Mouse (Mus musculus) neural tube, embryonic 11.5 days (tissue): Measurements from ENCODE around the gene Oscar. TPM values are rescaled to one million over a fixed set of nuclear protein-coding genes. Genes with fewer than 3 reads are reported as not detected.
A peak's percentile ranks its signal among the peaks of the same experiment; 100 is the strongest.

Experiments used
- ATAC-seq: fragments of 200-750 bp; cut with Nextera tagmentation; 2 replicates; pipeline ENCODE4 v1.8.0; 2017; ENCODE audit warnings: moderate number of reproducible peaks, mild to moderate bottlenecking, moderate TSS enrichment, moderate library complexity; ENCODE audit not compliant: insufficient read depth, low FRiP score, low TSS enrichment
- DNase-seq: peaks from one replicate; pipeline ENCODE4 v3.0.0-alpha.2; 2015; ENCODE audit warnings: low spot score
- H3K27ac ChIP-seq: fragments of 300-500 bp; sonication (generic); 2 replicates; pipeline ENCODE4 v1.5.1; 2014; ENCODE audit warnings: low read depth, mild to moderate bottlenecking, low read length
- H3K27me3 ChIP-seq: fragments of 300-500 bp; sonication (generic); 2 replicates; pipeline ENCODE4 v1.6.1; 2014; ENCODE audit warnings: mild to moderate bottlenecking, low read length, mixed read lengths; ENCODE audit not compliant: control insufficient read depth, insufficient read depth
- H3K36me3 ChIP-seq: fragments of 300-500 bp; sonication (generic); 2 replicates; pipeline ENCODE4 v1.6.1; 2014; ENCODE audit warnings: mild to moderate bottlenecking, low read length, moderate library complexity, mixed read lengths; ENCODE audit not compliant: control insufficient read depth, insufficient read depth
- H3K4me1 ChIP-seq: fragments of 300-500 bp; sonication (generic); 2 replicates; pipeline ENCODE4 v1.6.1; 2014; ENCODE audit warnings: low read length, mixed read lengths; ENCODE audit not compliant: control insufficient read depth, insufficient read depth
- H3K4me2 ChIP-seq: fragments of 300-500 bp; sonication (generic); 2 replicates; pipeline ENCODE4 v1.6.1; 2014; ENCODE audit warnings: low read depth, mild to moderate bottlenecking, moderate library complexity
- H3K4me3 ChIP-seq: fragments of 300-500 bp; sonication (generic); 2 replicates; pipeline ENCODE4 v1.5.1; 2014; ENCODE audit warnings: low read depth, low read length
- H3K9ac ChIP-seq: fragments of 300-500 bp; sonication (generic); 2 replicates; pipeline ENCODE4 v1.6.1; 2014; ENCODE audit warnings: mild to moderate bottlenecking, low read length
- H3K9me3 ChIP-seq: fragments of 300-500 bp; sonication (generic); 2 replicates; pipeline ENCODE4 v1.6.1; 2016; ENCODE audit warnings: low read length; ENCODE audit not compliant: control insufficient read depth
- WGBS: fragments of 180-500 bp; shearing (Covaris S2); extraction: QIAGEN DNeasy Blood & Tissue Kit; methylation state at CpG from one replicate; pipeline ENCODE4 v1.1.7; 2014; 5-methylcytosine and 5-hydroxymethylcytosine counted together
- polyA plus RNA-seq: library from polyadenylated mRNA; unstranded; fragments of >200 nt; fragmentation: Nextera tagmentation; extraction: Ambion mirVana; gene quantifications from 2 replicates; pipeline ENCODE4 v1.2.1, GENCODE M21; 2014

Oscar gene
- 0.25 TPM in 1 of 2 replicates, not detected in the other for polyA plus RNA-seq

- peak within 1 kb of the TSS; percentile 73; the same call in 1 of the 2 replicates for H3K4me2 ChIP-seq
- no peak for ATAC-seq
- no peaks in the 10 kb centered on the region for H3K27me3 ChIP-seq
- H3K4me3 ChIP-seq: peak within 1 kb of the TSS; percentile 66; the same call in 1 of the 2 replicates
- H3K9me3 ChIP-seq: no peaks in the 10 kb centered on the region
- H3K9ac ChIP-seq: no peak within 1 kb of the TSS
- 85% methylated on average over 4 of the region's 4 CpGs for WGBS
- H3K27ac ChIP-seq: no peak within 1 kb of the TSS
- no peak for DNase-seq
- peaks cover 10% of the 10 kb centered on the region for H3K36me3 ChIP-seq
- peaks cover 6% of the 10 kb centered on the region; the same call in 1 of the 2 replicates for H3K4me1 ChIP-seq
Observed at GRCm38 (mm10) chr7:3616057-3616388, at the start of gene Oscar. TSS of gene Oscar (minus strand) at chr7:3616157.

GRCm38 (mm10) chr7:3665215-3666114 is 49.5 kb upstream of the Oscar start, which contains the start of gene Leng1:
TSS of gene Leng1 (minus strand) at chr7:3665840.
- DNase-seq: peak; percentile 93
- 5% methylated on average over 45 of the region's 45 CpGs for WGBS
- no peaks in the 10 kb centered on the region for H3K9me3 ChIP-seq

GRCm38 (mm10) chr7:3664524-3665214 is 48.7 kb upstream of the Oscar start:
- peak overlapping the region; percentile 23 for H3K27ac ChIP-seq
- H3K4me2 ChIP-seq: peak overlapping the region; percentile 73
- H3K4me1 ChIP-seq: peaks cover 3% of the 10 kb centered on the region; the same call in 1 of the 2 replicates
- no peaks in the 10 kb centered on the region for H3K27me3 ChIP-seq
- peaks cover 12% of the 10 kb centered on the region for H3K36me3 ChIP-seq
- peak overlapping the region; percentile 74 for H3K9ac ChIP-seq
- peak overlapping the region; percentile 57 for H3K4me3 ChIP-seq
- DNase-seq: peak; percentile 28
- no peaks in the 10 kb centered on the region for H3K9me3 ChIP-seq
- ATAC-seq: peak; percentile 17
- WGBS: 34% methylated on average over 15 of the region's 15 CpGs

More at GRCm38 (mm10) chr7:3665215-3666114, 49.5 kb upstream of the Oscar start, which contains the start of gene Leng1:
- Histone ChIP-seq H3K36me3 (peaks cover 8% of the 10 kb centered on the region), H3K4me2 (peak within 1 kb of the TSS; percentile 73), H3K4me3 (peak within 1 kb of the TSS; percentile 57), H3K27ac (peak within 1 kb of the TSS; percentile 53), H3K9ac (peak within 1 kb of the TSS; percentile 74), H3K27me3 (no peaks in the 10 kb centered on the region), H3K4me1 (peaks cover 3% of the 10 kb centered on the region; the same call in 1 of the 2 replicates)
- peak; percentile 99 for ATAC-seq

GRCm38 (mm10) chr7:3658578-3658977 is 42.6 kb upstream of the Oscar start:
- WGBS: 95% methylated on average over 14 of the region's 14 CpGs
- H3K36me3 ChIP-seq: peaks cover 53% of the 10 kb centered on the region
- no peak overlapping the region for H3K9ac ChIP-seq
- DNase-seq: no peak
- no peaks in the 10 kb centered on the region for H3K9me3 ChIP-seq
- H3K27me3 ChIP-seq: no peaks in the 10 kb centered on the region
- no peak overlapping the region for H3K27ac ChIP-seq
- no peaks in the 10 kb centered on the region for H3K4me1 ChIP-seq
- no peak for ATAC-seq
- no peak overlapping the region for H3K4me2 ChIP-seq
- H3K4me3 ChIP-seq: no peak overlapping the region

- ATAC-seq: no peak
- Histone ChIP-seq H3K27ac (no peak overlapping the region), H3K27me3 (no peaks in the 10 kb centered on the region), H3K4me2 (no peak overlapping the region), H3K4me1 (no peaks in the 10 kb centered on the region), H3K36me3 (peaks cover 62% of the 10 kb centered on the region), H3K9ac (no peak overlapping the region), H3K9me3 (no peaks in the 10 kb centered on the region), H3K4me3 (no peak overlapping the region)
- WGBS: 89% methylated on average over 4 of the region's 4 CpGs
- no peak for DNase-seq
Observed at GRCm38 (mm10) chr7:3656966-3657365, 41.0 kb upstream of the Oscar start.

- Histone ChIP-seq H3K9ac (peak overlapping the region; percentile 98), H3K36me3 (peaks cover 13% of the 10 kb centered on the region), H3K27me3 (no peaks in the 10 kb centered on the region), H3K9me3 (0 out of 2 replicates have a peak, but pooled peaks cover 3% of the 10 kb centered on the region), H3K4me3 (peak overlapping the region; percentile 100), H3K27ac (no peak overlapping the region), H3K4me2 (peak overlapping the region; percentile 73), H3K4me1 (peaks cover 21% of the 10 kb centered on the region)
- ATAC-seq: no peak
- DNase-seq: no peak
- 79% methylated on average over 4 of the region's 4 CpGs for WGBS
Observed at GRCm38 (mm10) chr7:3646641-3647040, 30.7 kb upstream of the Oscar start.

- 0 out of 2 replicates have a peak, but pooled peaks cover 3% of the 10 kb centered on the region for H3K9me3 ChIP-seq
- ATAC-seq (no peak), DNase-seq (no peak)
- WGBS: 33% methylated on average over 9 of the region's 9 CpGs
- H3K4me2 ChIP-seq: peak overlapping the region; percentile 73
- H3K4me3 ChIP-seq: peak overlapping the region; percentile 100
- no peak overlapping the region for H3K27ac ChIP-seq
- peaks cover 12% of the 10 kb centered on the region for H3K36me3 ChIP-seq
- no peaks in the 10 kb centered on the region for H3K27me3 ChIP-seq
- H3K4me1 ChIP-seq: peaks cover 21% of the 10 kb centered on the region
- peak overlapping the region; percentile 98 for H3K9ac ChIP-seq
Observed at GRCm38 (mm10) chr7:3646188-3646587, 30.2 kb upstream of the Oscar start.

GRCm38 (mm10) chr7:3645488-3646025 is 29.6 kb upstream of the Oscar start:
- no peak for DNase-seq
- peaks cover 10% of the 10 kb centered on the region for H3K36me3 ChIP-seq

More at GRCm38 (mm10) chr7:3645488-3646025, 29.6 kb upstream of the Oscar start:
- under 1% methylated on average over 40 of the region's 58 CpGs for WGBS
- no peaks in the 10 kb centered on the region for H3K27me3 ChIP-seq
- H3K9ac ChIP-seq: peak overlapping the region; percentile 98
- H3K9me3 ChIP-seq: 0 out of 2 replicates have a peak, but pooled peaks cover 3% of the 10 kb centered on the region
- ATAC-seq: peak; percentile 1; the same call in 1 of the 2 replicates
- H3K27ac ChIP-seq: peak overlapping the region; percentile 97
- H3K4me3 ChIP-seq: peak overlapping the region; percentile 100
- H3K4me2 ChIP-seq: peak overlapping the region; percentile 73
- peaks cover 21% of the 10 kb centered on the region for H3K4me1 ChIP-seq
